Mouse (Mus musculus) forebrain, embryonic 11.5 days (tissue): Measurements from ENCODE around the gene F9. TPM values are rescaled to one million over a fixed set of nuclear protein-coding genes. Genes with fewer than 3 reads are reported as not detected.
"Not testable (repeated sequence)": the region's sequence is repeated elsewhere in the genome, so short reads cannot be mapped to it uniquely, and the experiment has no call there.

Experiments used
- ATAC-seq: fragments of 200-750 bp; cut with Nextera tagmentation; replicated peaks from 2 replicates; pipeline ENCODE4 v1.8.0; 2017; ENCODE audit warnings: moderate TSS enrichment; ENCODE audit not compliant: low FRiP score
- DNase-seq: peaks from one replicate; pipeline ENCODE4 v3.0.0-alpha.2; 2017; ENCODE audit warnings: low spot score
- H3K27ac ChIP-seq: fragments of 300-500 bp; sonication (generic); 2 replicates; pipeline ENCODE4 v1.5.1; 2014; ENCODE audit warnings: low read depth, low read length
- H3K27me3 ChIP-seq: fragments of 300-500 bp; sonication (generic); 2 replicates; pipeline ENCODE4 v1.6.1; 2014; ENCODE audit warnings: mild to moderate bottlenecking, low read length, mixed read lengths; ENCODE audit not compliant: control insufficient read depth, insufficient read depth
- H3K36me3 ChIP-seq: fragments of 300-500 bp; sonication (generic); 2 replicates; pipeline ENCODE4 v1.6.1; 2014; ENCODE audit warnings: mild to moderate bottlenecking, low read length, moderate library complexity, mixed read lengths; ENCODE audit not compliant: control insufficient read depth, insufficient read depth
- H3K4me1 ChIP-seq: fragments of 300-500 bp; sonication (generic); replicated peaks from 2 replicates; pipeline ENCODE4 v1.6.1; 2014; ENCODE audit warnings: low read length, mixed read lengths; ENCODE audit not compliant: control insufficient read depth, insufficient read depth
- H3K4me2 ChIP-seq: fragments of 300-500 bp; sonication (generic); 2 replicates; pipeline ENCODE4 v1.6.1; 2014; ENCODE audit warnings: low read depth, mild to moderate bottlenecking, low read length, moderate library complexity, mixed read lengths; ENCODE audit not compliant: severe bottlenecking
- H3K4me3 ChIP-seq: fragments of 300-500 bp; sonication (generic); 2 replicates; pipeline ENCODE4 v1.5.1; 2014; ENCODE audit warnings: low read depth, low read length
- H3K9ac ChIP-seq: fragments of 300-500 bp; sonication (generic); 2 replicates; pipeline ENCODE4 v1.6.1; 2014; ENCODE audit warnings: low read length
- H3K9me3 ChIP-seq: fragments of 300-500 bp; sonication (generic); 2 replicates; pipeline ENCODE4 v1.6.1; 2016; ENCODE audit warnings: low read length, mixed read lengths; ENCODE audit not compliant: control insufficient read depth
- WGBS: fragments of 180-500 bp; shearing (Covaris S2); extraction: QIAGEN DNeasy Blood & Tissue Kit; methylation state at CpG from one replicate; pipeline ENCODE4 v1.1.7; 2014; 5-methylcytosine and 5-hydroxymethylcytosine counted together
- polyA plus RNA-seq: library from polyadenylated mRNA; unstranded; fragments of >200 nt; fragmentation: Nextera tagmentation; extraction: Ambion mirVana; gene quantifications from 2 replicates; pipeline ENCODE4 v1.2.1, GENCODE M21; 2014

F9 gene
- polyA plus RNA-seq = not detected in 2 replicates

DNA sequence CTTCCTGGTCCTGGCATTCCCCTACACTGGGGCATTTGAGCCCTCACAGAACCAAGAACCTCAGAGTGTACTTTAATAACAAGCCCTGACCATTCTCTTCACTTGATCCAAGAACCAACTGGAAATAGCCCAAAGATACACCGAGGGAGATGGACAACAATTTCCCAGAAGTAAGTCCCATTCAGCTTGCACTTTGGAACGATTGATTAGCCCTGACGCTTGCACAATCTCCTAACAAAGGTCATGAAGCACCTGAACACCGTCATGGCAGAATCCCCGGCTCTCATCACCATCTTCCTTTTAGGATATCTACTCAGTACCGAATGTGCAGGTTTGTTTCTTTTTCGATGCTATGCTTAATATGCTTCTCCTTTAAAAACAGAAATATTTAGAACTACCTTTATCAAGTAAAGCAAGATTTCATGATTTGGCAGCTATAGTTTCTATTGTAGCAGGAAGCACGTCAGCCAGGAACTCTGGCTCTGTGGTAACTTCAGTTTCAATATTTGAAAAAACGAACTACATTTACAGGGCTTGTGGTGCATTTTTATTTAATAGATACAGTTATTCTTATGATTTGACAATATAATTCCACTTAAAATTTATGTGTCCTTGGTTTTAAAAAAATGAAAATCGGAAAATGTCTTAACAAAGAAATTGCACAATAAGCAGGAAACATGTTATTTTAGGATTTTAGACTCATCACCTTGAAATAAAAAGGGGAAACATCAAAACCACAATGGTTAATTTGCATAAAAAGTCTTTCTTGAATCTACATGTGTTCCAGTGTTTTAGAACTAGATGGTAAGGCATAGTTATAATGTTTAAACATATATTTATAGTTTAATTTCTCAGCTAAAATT, at the start of gene F9:
Gene F9, plus strand, starts transcription at position 244 of the 863 bp plus-strand sequence.
- no peaks in the 10 kb centered on the region for H3K4me1 ChIP-seq
- H3K9me3 ChIP-seq = no peaks in the 10 kb centered on the region
- H3K27me3 ChIP-seq = no peaks in the 10 kb centered on the region
- no peak within 1 kb of the TSS for H3K9ac ChIP-seq
- WGBS = 86% methylated on average over 10 of the region's 10 CpGs
- no peaks in the 10 kb centered on the region for H3K36me3 ChIP-seq
- H3K4me3 ChIP-seq = no peak within 1 kb of the TSS
- DNase-seq (no peak), ATAC-seq (no peak)
- no peak within 1 kb of the TSS for H3K27ac ChIP-seq
- no peak within 1 kb of the TSS for H3K4me2 ChIP-seq

GRCm38 (mm10) chrX:59969767-59970166, 29.5 kb upstream of the F9 start:
- not testable (repeated sequence) for H3K4me3 ChIP-seq, H3K9ac ChIP-seq, DNase-seq, H3K27ac ChIP-seq, H3K27me3 ChIP-seq, H3K4me1 ChIP-seq, H3K36me3 ChIP-seq, ATAC-seq, H3K4me2 ChIP-seq, H3K9me3 ChIP-seq

DNA sequence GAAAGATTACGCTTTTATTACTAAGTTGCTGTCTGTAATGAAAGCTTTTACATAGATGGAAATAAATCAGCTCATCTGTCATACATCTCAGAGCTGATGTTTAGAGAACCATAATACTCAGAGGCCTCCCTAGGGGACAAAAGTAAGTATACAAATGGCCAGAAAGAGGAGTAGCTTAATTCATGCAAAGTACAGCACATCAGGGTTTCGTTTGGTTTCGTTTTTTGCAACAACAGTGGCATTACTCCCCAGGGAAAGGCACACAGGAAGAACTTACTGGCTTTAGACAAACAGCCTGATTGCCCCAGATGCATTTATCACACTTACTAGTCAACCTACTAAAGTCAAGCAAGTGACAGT, 800 bp downstream of the F9 start:
- H3K4me1 ChIP-seq = no peaks in the 10 kb centered on the region
- ATAC-seq (no peak), DNase-seq (no peak)
- H3K27ac ChIP-seq = no peak overlapping the region
- no peaks in the 10 kb centered on the region for H3K9me3 ChIP-seq
- WGBS = 81% methylated on average over 3 of the region's 3 CpGs
- H3K27me3 ChIP-seq = no peaks in the 10 kb centered on the region
- H3K36me3 ChIP-seq = no peaks in the 10 kb centered on the region
- no peak overlapping the region for H3K9ac ChIP-seq
- no peak overlapping the region for H3K4me2 ChIP-seq
- no peak overlapping the region for H3K4me3 ChIP-seq

GRCm38 (mm10) chrX:60001461-60001860, 2.2 kb downstream of the F9 start:
- no peaks in the 10 kb centered on the region for H3K27me3 ChIP-seq
- H3K4me2 ChIP-seq = no peak overlapping the region
- WGBS = 92% methylated on average over 2 of the region's 2 CpGs
- H3K9me3 ChIP-seq = no peaks in the 10 kb centered on the region
- H3K9ac ChIP-seq = no peak overlapping the region
- H3K4me1 ChIP-seq = no peaks in the 10 kb centered on the region
- DNase-seq = no peak
- ATAC-seq = no peak
- H3K27ac ChIP-seq = no peak overlapping the region
- no peak overlapping the region for H3K4me3 ChIP-seq
- H3K36me3 ChIP-seq = no peaks in the 10 kb centered on the region

- Histone ChIP-seq H3K36me3 (no peaks in the 10 kb centered on the region), H3K27ac (no peak overlapping the region), H3K27me3 (no peaks in the 10 kb centered on the region), H3K9me3 (no peaks in the 10 kb centered on the region), H3K4me2 (no peak overlapping the region), H3K4me3 (no peak overlapping the region), H3K9ac (no peak overlapping the region), H3K4me1 (no peaks in the 10 kb centered on the region)
- ATAC-seq (no peak), DNase-seq (no peak)
Observed at GRCm38 (mm10) chrX:60013084-60013676, 13.9 kb downstream of the F9 start.

- H3K4me3 ChIP-seq = no peak overlapping the region
- WGBS = 88% methylated on average over 1 of the region's 1 CpGs
- DNase-seq (no peak), ATAC-seq (no peak)
- no peaks in the 10 kb centered on the region for H3K4me1 ChIP-seq
- no peaks in the 10 kb centered on the region for H3K36me3 ChIP-seq
- H3K9me3 ChIP-seq = no peaks in the 10 kb centered on the region
- no peak overlapping the region for H3K4me2 ChIP-seq
- H3K9ac ChIP-seq = no peak overlapping the region
- H3K27ac ChIP-seq = no peak overlapping the region
- H3K27me3 ChIP-seq = no peaks in the 10 kb centered on the region
Observed at GRCm38 (mm10) chrX:60014588-60014987, 15.3 kb downstream of the F9 start.

- Histone ChIP-seq H3K4me3 (no peak overlapping the region), H3K4me1 (no peaks in the 10 kb centered on the region), H3K4me2 (no peak overlapping the region), H3K36me3 (no peaks in the 10 kb centered on the region), H3K27ac (no peak overlapping the region), H3K27me3 (no peaks in the 10 kb centered on the region), H3K9me3 (no peaks in the 10 kb centered on the region), H3K9ac (no peak overlapping the region)
- DNase-seq = no peak
- 85% methylated on average over 4 of the region's 4 CpGs for WGBS
- ATAC-seq = no peak
Observed at GRCm38 (mm10) chrX:60021007-60021406, 21.7 kb downstream of the F9 start.

DNA sequence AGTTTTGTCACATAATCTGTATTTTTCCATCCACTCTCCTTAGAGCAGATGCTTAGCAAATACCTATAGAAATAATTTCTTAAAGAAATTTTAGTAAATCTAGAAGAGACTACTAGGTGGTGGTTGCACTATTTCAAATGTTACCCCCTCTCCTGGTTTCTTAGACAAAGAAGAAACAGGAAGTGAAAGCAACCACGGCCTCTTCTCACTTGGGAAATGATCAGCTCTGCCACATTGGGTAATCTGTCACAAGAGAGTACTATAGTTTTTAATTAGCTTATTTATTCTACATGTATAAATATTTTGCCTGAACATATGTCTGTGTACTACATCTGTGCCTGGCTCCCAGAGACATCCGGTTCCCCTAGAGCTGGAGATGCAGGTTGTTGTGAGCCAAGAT, 22.3 kb downstream of the F9 start:
- DNase-seq = no peak
- Histone ChIP-seq H3K27ac (no peak overlapping the region), H3K27me3 (no peaks in the 10 kb centered on the region), H3K36me3 (no peaks in the 10 kb centered on the region), H3K4me3 (no peak overlapping the region), H3K4me1 (no peaks in the 10 kb centered on the region), H3K9me3 (no peaks in the 10 kb centered on the region), H3K4me2 (no peak overlapping the region), H3K9ac (no peak overlapping the region)
- WGBS = 80% methylated on average over 2 of the region's 2 CpGs
- ATAC-seq = no peak

DNA sequence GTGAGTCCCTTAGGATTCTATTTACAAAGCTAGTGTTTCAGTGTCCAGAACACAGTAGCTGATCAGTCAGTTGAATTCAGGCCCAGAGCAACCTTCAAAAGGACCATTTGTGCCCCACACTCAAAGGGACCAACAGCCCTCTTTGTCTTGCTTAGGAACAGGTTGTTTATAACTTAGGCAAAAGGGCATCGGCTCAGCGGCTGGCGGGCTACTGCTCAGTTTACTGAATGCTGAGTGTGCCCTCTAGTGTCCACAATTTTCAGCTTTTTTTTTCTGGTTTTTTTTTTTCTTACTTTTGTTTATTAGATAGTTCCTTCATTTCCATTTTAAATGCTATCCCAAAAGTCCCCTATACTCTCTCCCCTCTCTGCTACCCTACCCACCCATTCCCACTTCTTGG, 27.4 kb downstream of the F9 start:
- Histone ChIP-seq H3K4me3 (no peak overlapping the region), H3K27ac (no peak overlapping the region), H3K27me3 (no peaks in the 10 kb centered on the region), H3K9me3 (no peaks in the 10 kb centered on the region), H3K4me1 (no peaks in the 10 kb centered on the region), H3K4me2 (no peak overlapping the region), H3K36me3 (no peaks in the 10 kb centered on the region), H3K9ac (no peak overlapping the region)
- DNase-seq = peak; percentile 64
- no peak for ATAC-seq
- WGBS = 7% methylated on average over 3 of the region's 3 CpGs
